Mouse (Mus musculus): ENCODE data around the gene Cenps.

Gene Cenps

DNA sequence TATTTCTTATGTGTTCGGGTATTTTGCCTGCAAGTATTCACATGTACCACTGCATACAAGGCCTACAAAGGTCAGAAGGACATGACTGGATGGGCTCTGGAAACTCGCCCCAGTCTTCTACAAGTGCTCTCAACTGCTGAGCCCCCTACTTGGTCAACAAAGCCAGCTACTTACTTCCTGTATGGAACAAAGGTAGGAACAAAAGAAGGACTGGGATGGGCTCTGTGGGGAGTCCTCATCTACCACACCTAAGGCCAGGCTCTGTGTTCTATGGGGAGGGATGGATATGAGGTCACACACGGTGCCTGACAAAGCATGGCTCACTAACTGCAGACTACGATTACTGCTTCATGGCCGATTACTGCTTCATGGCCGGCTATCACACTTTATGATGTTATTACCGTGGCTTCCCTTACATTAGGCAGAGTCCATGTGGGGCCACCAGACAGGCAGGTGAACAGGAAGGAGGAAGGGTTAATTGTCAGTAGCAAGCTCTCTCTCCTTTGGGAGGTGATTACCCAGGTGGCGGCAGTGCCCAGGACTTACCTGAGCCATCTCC, 20.1 kb upstream of the Cenps start:
- DNase-seq (ENCODE audit: low read depth, low spot score): no peak

DNA sequence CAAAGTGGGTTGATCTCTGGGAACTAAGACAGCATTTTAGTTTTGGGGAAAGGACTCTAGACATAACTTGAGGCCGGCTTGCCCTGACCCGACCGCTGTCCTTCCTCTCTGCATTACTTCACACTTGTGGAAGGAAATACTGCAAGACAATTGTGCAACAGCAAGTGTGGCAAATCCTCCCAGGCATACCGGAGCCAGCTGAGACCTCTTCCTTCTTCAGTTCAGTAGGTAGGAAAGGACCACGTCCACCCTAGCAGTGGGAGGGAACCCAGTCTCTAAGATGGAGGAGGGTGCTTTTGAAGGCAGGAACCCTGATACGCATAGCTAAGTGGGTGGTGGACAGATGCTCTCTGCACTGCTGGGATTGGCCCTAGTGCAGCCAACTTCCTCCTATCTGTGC, 18.3 kb upstream of the Cenps start:
- no peak for DNase-seq (ENCODE audit: low read depth, low spot score)

DNA sequence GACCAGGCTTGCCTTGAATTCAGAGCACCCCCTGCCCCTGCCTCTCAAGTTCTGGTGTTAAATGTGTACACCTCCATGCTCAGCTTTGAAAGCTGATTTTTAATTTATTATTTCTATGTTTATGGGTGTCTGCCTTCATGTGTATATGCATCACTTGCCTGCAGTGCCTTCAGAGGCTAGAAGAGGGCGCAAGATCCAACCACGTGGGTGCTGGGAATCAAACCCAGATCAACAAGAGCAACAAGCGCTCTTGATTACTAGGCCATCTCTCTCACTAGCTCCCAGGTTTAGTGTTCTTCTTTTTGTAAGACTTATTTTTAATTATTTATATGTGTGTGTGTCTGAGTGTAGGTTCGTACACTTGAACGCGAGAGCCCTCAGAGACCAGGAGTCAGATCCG, 17.4 kb upstream of the Cenps start:
- DNase-seq (ENCODE audit: low read depth, low spot score): no peak

DNA sequence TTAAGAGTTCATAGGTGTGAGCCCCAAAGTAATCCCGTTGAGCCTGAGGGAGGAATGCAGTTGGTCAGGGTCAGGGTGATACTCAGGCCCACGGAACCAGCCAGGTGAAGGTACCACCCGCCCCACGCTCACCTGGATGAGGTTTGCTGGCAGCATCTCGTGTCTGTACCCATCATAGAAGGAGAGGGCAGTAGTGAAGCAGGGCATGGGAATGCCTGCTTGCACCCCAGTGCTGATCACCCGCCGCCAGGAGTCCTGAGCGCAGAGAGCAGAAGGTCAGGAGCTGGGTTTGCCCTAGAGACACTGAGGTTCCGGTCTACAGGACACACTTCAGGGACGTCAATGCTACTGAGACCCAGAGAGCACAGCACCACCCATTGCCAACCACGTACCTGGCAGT, 13.3 kb upstream of the Cenps start:
- no peak for DNase-seq (ENCODE audit: low read depth, low spot score)

DNA sequence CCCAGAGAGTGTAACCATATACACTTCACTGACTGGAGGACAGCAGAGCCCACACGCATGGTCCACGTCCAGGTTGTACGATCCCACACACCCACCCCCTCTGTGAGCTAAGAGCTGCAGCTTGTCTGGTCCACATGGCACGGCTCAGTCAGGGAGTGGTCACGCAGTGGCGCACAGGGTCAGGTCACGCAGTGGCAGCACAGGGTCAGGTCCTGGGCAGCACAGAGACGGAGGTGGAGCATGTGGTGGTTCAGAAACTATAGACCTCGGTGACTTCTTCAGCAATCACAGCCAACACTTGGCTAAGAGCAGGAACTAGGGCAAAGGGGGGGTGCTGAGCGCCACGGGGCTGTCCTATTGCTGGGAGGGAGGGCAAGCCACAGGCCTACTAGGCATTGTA, 12.8 kb upstream of the Cenps start:
- no peak for DNase-seq (ENCODE audit: low read depth, low spot score)

DNA sequence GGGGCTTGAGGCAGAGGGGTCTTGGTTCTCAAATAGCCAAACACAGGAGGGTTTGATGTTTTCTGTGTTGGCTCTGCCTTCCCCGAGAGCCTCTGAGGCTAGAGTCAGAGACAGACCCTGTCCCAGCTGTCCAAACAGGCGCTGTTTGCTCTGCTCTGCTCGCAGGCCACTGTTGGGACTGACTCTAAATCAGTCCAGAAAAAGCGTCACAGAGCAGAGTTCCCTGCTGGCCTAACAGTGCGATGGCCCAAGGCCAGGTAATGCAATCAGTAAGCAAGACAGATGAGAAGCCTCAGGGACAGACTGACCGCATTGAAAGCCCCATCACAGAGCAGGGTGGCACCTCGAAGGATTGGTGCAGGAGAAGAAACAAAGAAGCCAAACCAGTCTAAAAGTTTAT, 12.2 kb upstream of the Cenps start:
- DNase-seq (ENCODE audit: low read depth, low spot score): no peak

DNA sequence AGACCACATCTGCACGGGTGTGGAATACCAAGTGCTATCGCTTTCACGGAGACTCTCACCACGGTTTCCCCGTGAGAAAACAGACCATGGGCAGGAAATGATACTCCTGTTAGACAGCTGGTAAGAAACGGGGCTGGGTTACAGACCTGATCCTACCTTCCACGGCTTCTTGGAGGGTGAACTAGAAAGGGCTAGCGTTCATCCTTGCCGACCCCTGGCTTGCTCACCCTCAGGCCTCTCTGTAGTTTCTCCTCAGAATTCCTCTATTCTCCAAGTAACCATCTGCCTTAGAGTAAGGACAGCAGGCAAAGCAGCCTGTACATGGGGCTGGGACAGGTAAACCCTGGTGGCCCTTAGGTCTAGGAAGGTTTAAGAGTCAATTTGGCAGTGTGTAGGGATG, 11.8 kb upstream of the Cenps start:
- DNase-seq (ENCODE audit: low read depth, low spot score): no peak

DNA sequence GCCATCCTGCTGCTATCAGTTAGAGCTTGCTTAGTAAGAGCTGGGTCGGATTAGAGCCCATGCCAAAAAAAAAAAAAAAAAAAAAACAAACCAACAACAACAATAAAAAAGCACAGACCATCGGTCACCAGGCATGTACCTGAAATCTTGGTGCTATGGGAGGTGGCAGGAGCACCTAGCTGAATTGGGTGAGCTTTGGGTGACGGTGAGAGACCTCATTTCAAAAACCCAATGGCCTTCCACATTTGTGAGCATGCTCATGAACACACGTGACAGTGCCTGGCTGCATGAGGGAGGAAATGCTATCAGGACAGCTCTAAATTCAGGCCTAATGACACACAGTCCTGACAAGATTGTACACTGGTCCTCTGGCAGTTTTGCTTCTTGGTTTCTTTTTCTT, 10.7 kb upstream of the Cenps start:
- DNase-seq (ENCODE audit: low read depth, low spot score): no peak

DNA sequence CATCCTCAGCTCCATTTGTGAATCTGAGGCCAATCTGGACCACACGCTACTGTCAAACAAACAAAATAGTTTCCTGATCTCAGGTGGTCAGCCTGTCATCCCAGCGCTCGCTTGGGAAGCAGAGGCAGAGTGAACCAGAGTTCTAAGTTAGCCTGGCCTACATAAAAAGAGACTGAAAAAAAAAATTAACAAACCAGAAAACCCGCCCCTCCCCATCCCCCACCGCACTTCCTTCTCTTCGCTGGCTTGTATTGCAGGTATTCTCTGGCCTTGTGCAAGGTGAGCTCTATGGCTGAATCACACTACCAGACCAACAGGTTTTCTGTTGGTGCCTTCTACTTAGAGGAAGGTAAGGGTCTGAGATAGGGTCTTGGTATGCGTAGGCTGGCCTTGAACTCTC, 10.1 kb upstream of the Cenps start:
- peak; percentile 34 for DNase-seq (ENCODE audit: low read depth, low spot score)

DNA sequence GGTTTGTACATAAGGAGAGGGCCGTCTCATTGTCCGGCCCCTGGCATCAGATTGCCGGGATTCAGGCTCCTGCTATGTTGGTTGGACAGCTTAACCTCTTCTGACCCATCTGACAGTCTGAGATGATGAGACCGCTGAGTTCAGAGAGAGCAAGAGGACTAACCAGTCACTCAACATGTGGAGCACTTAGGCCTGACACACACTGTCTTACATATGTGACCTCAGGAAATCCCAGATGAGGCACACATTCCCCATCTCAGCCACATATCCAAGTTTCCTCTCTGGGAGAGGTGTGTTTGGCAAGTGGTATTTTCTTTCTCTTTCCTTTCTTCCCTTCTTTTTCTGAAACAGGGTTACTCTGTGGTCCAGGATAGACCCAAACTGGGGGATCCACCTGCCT, 7.7 kb upstream of the Cenps start:
- DNase-seq (ENCODE audit: low read depth, low spot score): no peak

DNA sequence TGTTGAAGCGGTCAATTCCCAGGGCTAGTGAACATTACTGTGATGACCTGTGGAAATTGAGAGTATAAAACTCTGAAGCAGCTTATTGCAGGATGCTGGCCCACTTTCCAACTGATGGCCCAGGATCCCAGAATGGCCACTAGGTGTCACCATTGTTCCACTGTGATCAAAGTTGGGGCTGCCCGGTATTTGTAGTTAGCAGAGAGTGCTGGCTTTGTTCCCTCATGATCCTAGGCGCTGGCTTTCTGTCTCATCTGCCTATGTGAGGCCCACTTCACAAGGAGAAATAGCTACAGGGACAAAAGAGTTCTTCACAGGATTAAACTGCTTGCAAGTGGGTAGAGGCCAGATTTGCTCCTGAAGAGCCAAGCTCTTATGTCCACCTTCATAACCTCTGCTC, 7.0 kb upstream of the Cenps start:
- DNase-seq (ENCODE audit: low read depth, low spot score): peak; percentile 90

DNA sequence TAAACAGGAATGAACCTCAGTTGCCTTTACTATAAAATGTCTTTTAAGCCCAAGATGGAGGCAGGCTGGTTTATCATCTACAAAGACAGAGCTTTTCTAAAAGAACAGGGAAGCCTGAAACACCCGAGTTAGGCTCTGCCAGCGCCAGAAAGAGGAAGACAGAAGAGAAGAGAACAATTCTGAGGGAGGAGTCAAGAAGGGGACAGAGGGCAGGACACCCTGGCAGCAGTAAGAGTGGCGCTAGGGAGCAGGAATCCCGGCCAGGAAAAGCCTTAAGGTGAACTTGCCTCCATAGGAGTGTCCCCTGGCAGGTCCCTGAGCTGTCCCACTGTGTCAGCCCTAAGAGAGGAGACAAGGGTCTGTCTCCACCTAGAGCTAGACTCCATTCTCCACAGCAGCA, 6.2 kb upstream of the Cenps start:
- no peak for DNase-seq (ENCODE audit: low read depth, low spot score)

DNA sequence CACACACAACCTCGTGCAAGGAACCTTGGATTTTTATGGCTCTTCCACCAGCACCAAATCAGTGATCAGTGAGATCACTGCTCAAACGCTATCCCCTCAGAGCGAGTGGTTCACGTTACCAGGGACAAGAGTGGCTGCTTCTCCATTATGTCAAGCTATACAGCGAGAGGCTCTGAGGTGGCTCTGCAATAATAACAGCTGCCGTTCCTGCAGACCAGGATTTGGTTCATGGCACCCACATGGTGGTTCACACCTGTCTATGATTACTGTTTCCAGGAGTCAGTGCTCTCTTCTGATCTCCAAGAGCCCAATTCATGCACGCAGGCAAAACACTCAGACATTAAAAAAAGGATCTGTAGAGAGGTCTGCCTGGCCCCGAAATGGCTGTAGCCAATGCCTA, 1.1 kb upstream of the Cenps start:
- no peak for DNase-seq (ENCODE audit: low read depth, low spot score)

DNA sequence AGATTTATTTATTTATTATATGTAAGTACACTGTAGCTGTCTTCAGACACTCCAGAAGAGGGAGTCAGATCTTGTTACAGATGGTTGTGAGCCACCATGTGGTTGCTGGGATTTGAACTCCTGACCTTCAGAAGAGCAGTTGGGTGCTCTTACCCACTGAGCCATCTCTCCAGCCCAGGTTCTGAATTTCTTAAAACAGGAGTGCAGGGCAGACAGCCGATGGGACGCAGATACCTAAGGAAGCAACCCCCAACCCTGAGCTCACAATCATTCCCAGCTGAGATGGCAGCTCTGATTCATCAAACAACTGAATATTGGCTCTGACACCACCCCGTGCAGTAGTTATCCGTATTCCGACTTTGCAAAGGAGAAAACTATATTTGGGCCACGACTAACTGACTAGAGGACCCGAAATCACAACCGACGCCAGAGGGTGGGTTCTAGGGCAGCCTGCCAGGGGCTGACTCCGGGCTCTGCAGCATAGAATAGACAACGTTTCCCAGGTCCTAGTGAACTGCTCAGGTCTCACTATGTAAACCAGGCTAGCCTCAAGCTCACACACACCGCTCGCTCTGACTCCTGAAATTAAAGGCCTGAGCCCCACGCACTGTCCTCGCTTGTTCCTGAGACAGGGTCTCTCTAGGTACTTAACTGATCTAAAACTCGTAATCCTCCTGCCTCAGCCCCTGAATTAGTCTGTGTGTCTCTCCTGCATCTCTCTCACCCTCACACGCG, 1.1 kb downstream of the Cenps start:
- no peak for DNase-seq (ENCODE audit: low read depth, low spot score)

DNA sequence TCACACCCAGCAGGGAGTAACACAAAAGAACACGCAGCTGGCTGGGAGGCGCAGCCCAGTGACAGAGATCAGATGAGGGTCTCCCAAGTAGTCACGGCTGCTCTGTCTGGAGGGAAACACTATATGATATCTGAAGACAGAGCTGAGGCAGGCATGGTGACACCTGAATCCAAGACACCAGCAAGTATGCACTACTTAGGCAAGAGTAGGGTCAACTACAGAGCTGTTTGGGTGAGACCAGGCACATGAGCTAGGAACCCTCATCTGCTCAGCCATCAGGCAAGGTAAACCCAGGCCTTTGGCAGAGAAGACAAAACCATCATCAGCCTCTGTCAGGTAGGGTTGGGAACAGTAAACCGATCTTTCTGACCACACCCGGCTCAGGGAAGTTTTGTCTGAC, 4.0 kb downstream of the Cenps start:
- no peak for DNase-seq (ENCODE audit: low read depth, low spot score)

DNA sequence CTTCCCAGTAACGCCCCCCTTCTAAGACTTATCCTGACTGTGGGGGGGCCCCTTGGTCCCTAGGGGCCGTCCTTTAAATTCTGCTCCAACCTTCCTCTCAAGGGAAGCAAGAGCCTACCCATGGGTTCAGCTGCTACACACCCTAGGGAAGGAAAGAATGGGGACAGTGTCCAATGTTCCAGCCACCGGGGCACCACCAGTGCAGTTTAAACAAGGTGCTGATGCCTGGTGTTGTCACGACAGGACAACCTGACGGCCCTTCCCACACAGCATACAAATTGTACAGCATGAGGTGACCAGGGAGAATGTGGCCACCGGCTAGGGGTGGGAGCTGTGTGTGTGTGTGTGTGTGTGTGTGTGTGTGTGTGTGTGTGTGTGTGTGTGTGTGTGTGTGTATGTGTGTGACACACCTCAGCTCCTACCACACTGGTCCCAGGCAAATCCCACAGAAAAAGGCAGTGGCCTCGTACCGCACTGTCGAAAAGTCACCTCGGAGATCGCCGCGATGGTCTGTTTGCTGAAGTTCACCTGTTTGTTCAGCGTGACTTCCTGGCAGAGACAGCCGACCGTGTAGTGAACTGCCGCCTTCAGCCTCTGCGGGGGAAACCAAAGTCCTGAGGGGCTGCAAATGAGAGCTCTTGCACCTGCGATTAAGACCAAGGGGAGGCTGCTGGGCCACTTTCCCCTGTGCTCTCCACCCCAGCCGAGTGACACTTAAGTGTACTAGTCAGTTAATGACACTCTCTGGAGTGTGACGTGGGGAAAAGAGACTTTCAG, 5.5 kb downstream of the Cenps start:
- no peak for DNase-seq (ENCODE audit: low read depth, low spot score)

DNA sequence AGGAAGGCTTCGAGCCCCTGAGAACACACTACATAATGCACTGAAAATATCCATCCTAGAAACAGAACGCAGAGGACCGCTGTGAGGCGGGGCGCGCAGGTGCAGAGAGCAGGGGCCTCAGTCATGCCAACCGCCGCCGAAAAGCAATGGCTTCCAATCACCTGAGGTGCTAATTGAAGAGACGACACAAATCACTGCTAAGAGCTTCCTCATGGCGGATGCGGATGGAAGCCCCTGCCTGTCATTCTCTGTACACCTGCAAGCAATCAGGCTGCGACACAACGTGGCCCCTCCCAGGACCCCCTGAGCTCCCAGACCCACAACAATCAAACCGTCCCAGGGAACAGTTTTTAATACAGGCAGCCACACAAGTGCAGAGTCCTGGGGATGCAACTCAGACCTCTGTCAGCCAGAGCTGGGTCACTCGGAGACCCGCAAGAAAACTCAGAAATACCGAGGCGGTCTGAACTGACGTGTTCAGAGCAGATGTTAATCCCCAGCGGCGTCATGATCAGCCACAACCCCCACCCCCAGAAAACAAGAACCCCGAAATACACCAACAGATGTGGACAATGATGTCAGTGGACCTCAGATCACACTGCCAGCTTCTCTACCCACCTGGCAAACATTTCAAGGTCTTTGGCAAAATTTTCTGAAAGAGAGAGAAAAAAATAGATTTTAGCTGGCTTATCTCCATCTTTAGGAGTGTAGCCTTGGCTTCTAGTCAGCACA, 6.2 kb downstream of the Cenps start:
- DNase-seq (ENCODE audit: low read depth, low spot score): no peak

DNA sequence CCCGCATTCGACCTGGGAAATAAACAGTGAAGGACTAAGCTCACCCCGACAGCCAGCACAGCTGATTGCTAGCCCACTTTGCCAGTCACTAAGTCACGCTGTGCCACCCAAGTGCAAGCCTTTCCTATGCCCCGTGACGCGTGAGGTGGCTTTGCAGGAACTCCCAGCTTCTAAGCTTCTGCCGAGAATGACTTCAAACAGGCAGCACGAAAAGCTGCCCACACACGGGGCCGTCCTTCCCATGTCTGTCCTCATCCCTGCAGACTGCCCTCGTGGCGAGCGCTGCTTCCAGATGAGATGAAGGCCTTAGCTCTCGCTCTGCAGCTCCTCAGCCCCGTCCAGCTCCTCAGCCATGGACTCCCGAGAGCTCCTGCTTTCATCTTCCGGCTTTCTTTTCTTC, 9.0 kb downstream of the Cenps start:
- no peak for DNase-seq (ENCODE audit: low read depth, low spot score)

DNA sequence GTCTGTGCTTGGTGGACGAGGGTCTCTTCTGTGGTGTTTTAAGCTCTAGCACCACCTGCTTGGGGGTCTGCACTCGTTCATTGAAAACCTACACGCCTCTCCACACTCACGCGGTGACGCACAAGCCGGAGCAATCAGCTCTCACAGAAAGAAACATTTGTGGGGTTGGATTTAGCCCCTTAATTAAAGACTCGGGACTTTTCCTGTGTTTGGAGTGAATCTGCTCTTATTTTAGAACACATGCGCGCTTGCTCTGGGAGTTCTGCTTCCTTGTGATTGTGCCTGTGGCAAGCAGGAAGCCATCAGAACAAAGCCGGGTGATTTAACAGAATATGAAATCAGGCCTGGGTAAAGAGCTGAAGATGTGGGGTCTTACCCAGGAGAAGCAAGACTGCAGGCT, 10.8 kb downstream of the Cenps start, which contains the start of gene Cort:
Gene Cort (minus strand): TSS at position 101 of the 400 bp plus-strand sequence.
- no peak for DNase-seq (ENCODE audit: low read depth, low spot score)

DNA sequence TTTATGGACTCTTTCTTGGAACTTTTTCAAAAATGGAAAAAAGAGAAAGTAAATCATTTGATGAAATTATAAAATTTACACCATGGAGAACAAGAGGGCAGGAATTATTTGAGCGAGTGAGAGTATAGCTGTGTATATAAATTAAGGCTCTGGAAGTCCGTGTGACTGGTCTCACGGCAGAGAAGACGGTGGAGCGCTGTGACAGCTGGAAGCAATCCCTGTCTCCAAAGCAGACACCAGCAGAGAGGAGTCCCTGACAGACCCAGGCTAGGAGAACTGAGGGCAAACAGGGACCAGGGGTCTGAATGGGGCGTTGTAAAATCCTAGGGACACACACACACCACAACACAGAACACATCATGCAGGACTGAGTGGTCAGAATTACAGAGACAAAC, 11.3 kb downstream of the Cenps start:
- DNase-seq (ENCODE audit: low read depth, low spot score): no peak

DNA sequence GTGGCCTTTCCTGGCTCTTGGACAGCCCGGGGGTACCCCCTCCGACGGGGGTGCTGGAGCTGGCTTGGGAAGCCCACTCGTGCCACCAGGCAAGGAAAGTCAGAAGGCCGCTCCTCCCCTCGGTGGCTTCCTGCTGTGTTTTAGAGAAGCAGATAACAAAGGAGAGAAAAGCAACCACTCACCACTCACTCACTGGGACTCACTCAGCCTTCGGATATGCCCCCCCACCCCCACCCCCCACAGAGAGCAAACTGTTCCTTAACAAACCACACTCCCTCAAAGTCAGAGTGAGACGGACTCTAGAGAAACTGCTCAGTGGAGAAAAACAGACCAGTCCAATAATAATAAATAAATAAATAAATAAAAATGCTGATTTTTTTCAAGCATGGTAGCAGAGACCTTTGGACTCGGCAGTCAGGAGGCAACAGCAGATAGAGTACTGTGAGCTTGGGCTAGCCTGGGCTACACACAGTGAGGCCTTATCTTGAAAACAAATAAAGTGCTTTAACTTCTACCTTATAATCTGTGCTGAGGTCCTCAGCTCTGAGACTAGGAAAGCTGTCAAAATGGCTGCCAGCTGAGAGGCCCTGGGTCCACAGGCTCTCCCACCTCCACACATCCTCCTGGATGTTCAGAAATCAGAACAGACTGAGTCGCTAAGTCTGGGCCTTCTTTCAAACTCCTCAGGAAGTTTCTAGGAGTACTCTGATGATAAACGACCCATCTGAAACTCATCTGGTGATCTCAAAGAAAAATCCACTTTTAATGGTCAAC, 11.9 kb downstream of the Cenps start:
- no peak for DNase-seq (ENCODE audit: low read depth, low spot score)

DNA sequence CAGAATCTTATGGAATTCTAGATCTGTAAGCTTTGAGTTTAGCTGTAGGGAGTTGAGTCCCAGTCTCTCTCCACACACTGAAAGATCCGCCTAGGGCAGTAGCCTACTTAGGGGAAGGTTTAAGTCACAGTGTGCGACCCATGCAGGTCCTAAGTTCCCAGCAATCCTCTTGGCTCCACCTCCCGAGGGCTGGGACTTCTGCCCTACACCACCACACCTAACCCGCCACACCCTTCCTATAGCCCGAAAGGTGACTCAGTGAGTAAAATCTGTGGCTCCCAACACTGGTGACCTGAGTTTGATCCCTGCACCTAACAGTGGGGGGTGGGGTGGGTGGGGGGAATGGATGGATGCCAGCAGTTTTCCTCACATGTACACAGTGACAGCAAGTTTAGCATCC, 14.0 kb downstream of the Cenps start:
- DNase-seq (ENCODE audit: low read depth, low spot score): no peak

All from CD4-positive, CD25-positive, alpha-beta regulatory T cell, adult 2 months (primary cell).